In genomic region chr7:86346296-86346695, GRCm38 (mm10) we compare ENCODE assay signal across 14 mouse cellular contexts. TPM values are rescaled to one million over a fixed set of nuclear protein-coding genes. Genes with fewer than 3 reads are reported as not detected.
DNase-seq lines count a peak whose midpoint lies in the region.
"Not testable (repeated sequence)": the region's sequence is repeated elsewhere in the genome, so short reads cannot be mapped to it uniquely, and the experiment has no call there.
"Had no signal": no experiment of that assay in that cellular context is flagged by ENCODE, and none has a peak within 500 bp of the region (broad histone marks: within the 10 kb centered on the region; RNA-seq: fewer than 3 reads in every experiment).

No protein-coding gene starts in this region.

- not testable (repeated sequence) for H3K9ac ChIP-seq in ES-E14 (ENCODE audit: insufficient read depth, low read depth, low read length, poor library complexity, severe bottlenecking)

- in situ Hi-C loops in ES-E14 (cut with MboI; ENCODE audit: low sequenced_read_pairs in 2 of 2, unreplicated experiment in 2 of 2), result not testable (repeated sequence)

- H3K4me1 ChIP-seq in ES-E14 (ENCODE audit: control insufficient read depth in 2 of 2, insufficient read depth in 2 of 2, low read length in 2 of 2, poor library complexity in 1 of 2), result not testable (repeated sequence)

- DNase-seq in ES-CJ7 (ENCODE audit: low read depth, low spot score) (peak; percentile 72), R1 (ENCODE audit: low read depth, low spot score) (peak; percentile 87), ZHBTc4 (ENCODE audit: low read depth, low spot score) (peak; percentile 62)
- not testable (repeated sequence) for DNase-seq in ES-E14 (ENCODE audit: low read depth, low spot score)

- H3K9me3 ChIP-seq in ES-E14 (ENCODE audit: control insufficient read depth, insufficient read depth, low read depth, low read length), result not testable (repeated sequence)

- H3K4me3 ChIP-seq in ES-E14 (ENCODE audit: insufficient read depth in 1 of 2, low read depth in 1 of 2, low read length in 2 of 2, poor library complexity in 1 of 2, severe bottlenecking in 1 of 2), result not testable (repeated sequence)

- H3K36me3 ChIP-seq in ES-E14 (ENCODE audit: control insufficient read depth, insufficient read depth, low read length, poor library complexity, severe bottlenecking), result not testable (repeated sequence)

- peak overlapping the region; percentile 56; the same call in 1 of the 2 replicates for H3K27ac ChIP-seq in ES-E14 (ENCODE audit: insufficient read depth, low read depth, low read length, poor library complexity, severe bottlenecking)

RNA-seq across cellular contexts. Expression of gene Olfr307, which starts 8.9 kb away (rescaled TPM):
- total RNA-seq in ES-E14 (2012; rRNA removed), result 0.76 and 1.5 TPM in 2 replicates
- total RNA-seq: adrenal gland, adult 18-20 months; adrenal gland, adult 2 months; adrenal gland, adult 8-10 months; adrenal gland, postnatal 10 days; adrenal gland, postnatal 14 days; adrenal gland, postnatal 25 days; adrenal gland, postnatal 36 days; adrenal gland, postnatal 4 days; CH12.LX; MEL had no signal

RNA-seq across cellular contexts. Expression of gene Olfr305, which starts 20.4 kb away (rescaled TPM):
- not detected in 2 replicates for total RNA-seq in ES-E14 (2012; rRNA removed)
- total RNA-seq: adrenal gland, adult 18-20 months; adrenal gland, adult 2 months; adrenal gland, adult 8-10 months; adrenal gland, postnatal 10 days; adrenal gland, postnatal 14 days; adrenal gland, postnatal 25 days; adrenal gland, postnatal 36 days; adrenal gland, postnatal 4 days; CH12.LX; MEL had no signal

RNA-seq across cellular contexts. Expression of gene Olfr308, which starts 20.9 kb away (rescaled TPM):
- total RNA-seq in ES-E14 (2012; rRNA removed), result not detected in 2 replicates
- total RNA-seq: adrenal gland, adult 18-20 months; adrenal gland, adult 2 months; adrenal gland, adult 8-10 months; adrenal gland, postnatal 10 days; adrenal gland, postnatal 14 days; adrenal gland, postnatal 25 days; adrenal gland, postnatal 36 days; adrenal gland, postnatal 4 days; CH12.LX; MEL had no signal

RNA-seq across cellular contexts. Expression of gene Olfr309, which starts 32.8 kb away (rescaled TPM):
- not detected in 2 replicates for total RNA-seq in ES-E14 (2012; rRNA removed)
- total RNA-seq: adrenal gland, adult 18-20 months; adrenal gland, adult 2 months; adrenal gland, adult 8-10 months; adrenal gland, postnatal 10 days; adrenal gland, postnatal 14 days; adrenal gland, postnatal 25 days; adrenal gland, postnatal 36 days; adrenal gland, postnatal 4 days; CH12.LX; MEL had no signal

RNA-seq across cellular contexts. Expression of gene Olfr304, which starts 40.2 kb away (rescaled TPM):
- not detected in 2 replicates for total RNA-seq in ES-E14 (2012; rRNA removed)
- total RNA-seq: adrenal gland, adult 18-20 months; adrenal gland, adult 2 months; adrenal gland, adult 8-10 months; adrenal gland, postnatal 10 days; adrenal gland, postnatal 14 days; adrenal gland, postnatal 25 days; adrenal gland, postnatal 36 days; adrenal gland, postnatal 4 days; CH12.LX; MEL had no signal
